Mouse (Mus musculus): ENCODE results near the gene Rhbdf2. TPM values are rescaled to one million over a fixed set of nuclear protein-coding genes. Genes with fewer than 3 reads are reported as not detected.
"Not testable (repeated sequence)": the region's sequence is repeated elsewhere in the genome, so short reads cannot be mapped to it uniquely, and the experiment has no call there.

The Rhbdf2 gene
- total RNA-seq, 1 experiment from 2014 or later = 2.1 TPM

GRCm38 (mm10) chr11:116645446-116646110 is 18.8 kb upstream of the Rhbdf2 start:
- ATAC-seq (replicated peaks; ENCODE audit: low read depth, poor library complexity, severe bottlenecking) = no peak

- ATAC-seq (replicated peaks; ENCODE audit: low read depth, poor library complexity, severe bottlenecking) = no peak
Observed at GRCm38 (mm10) chr11:116644225-116645112, 17.6 kb upstream of the Rhbdf2 start.

- no peak for ATAC-seq (replicated peaks; ENCODE audit: low read depth, poor library complexity, severe bottlenecking)
Observed at GRCm38 (mm10) chr11:116643579-116644224, 16.9 kb upstream of the Rhbdf2 start.

GRCm38 (mm10) chr11:116642681-116643578 is 16.1 kb upstream of the Rhbdf2 start:
- peak; percentile 95 for ATAC-seq (replicated peaks; ENCODE audit: low read depth, poor library complexity, severe bottlenecking)

GRCm38 (mm10) chr11:116641731-116642130 is 14.9 kb upstream of the Rhbdf2 start:
- ATAC-seq (replicated peaks; ENCODE audit: low read depth, poor library complexity, severe bottlenecking) = no peak

- 0 out of 2 replicates have a peak, but pooled peaks have one; percentile 40 for ATAC-seq (replicated peaks; ENCODE audit: low read depth, poor library complexity, severe bottlenecking)
Observed at GRCm38 (mm10) chr11:116641168-116641567, 14.3 kb upstream of the Rhbdf2 start.

- not testable (repeated sequence) for ATAC-seq (replicated peaks; ENCODE audit: low read depth, poor library complexity, severe bottlenecking)
Observed at GRCm38 (mm10) chr11:116636607-116637006, 9.8 kb upstream of the Rhbdf2 start.

GRCm38 (mm10) chr11:116632962-116633361 is 6.1 kb upstream of the Rhbdf2 start:
- ATAC-seq (replicated peaks; ENCODE audit: low read depth, poor library complexity, severe bottlenecking) = no peak

- ATAC-seq (replicated peaks; ENCODE audit: low read depth, poor library complexity, severe bottlenecking) = no peak
Observed at GRCm38 (mm10) chr11:116630171-116630965, 3.5 kb upstream of the Rhbdf2 start.

GRCm38 (mm10) chr11:116629472-116629871 is 2.7 kb upstream of the Rhbdf2 start:
- ATAC-seq (replicated peaks; ENCODE audit: low read depth, poor library complexity, severe bottlenecking) = no peak

GRCm38 (mm10) chr11:116628712-116629111 is 1.9 kb upstream of the Rhbdf2 start:
- peak; percentile 69 for ATAC-seq (replicated peaks; ENCODE audit: low read depth, poor library complexity, severe bottlenecking)

- ATAC-seq (replicated peaks; ENCODE audit: low read depth, poor library complexity, severe bottlenecking) = no peak
Observed at GRCm38 (mm10) chr11:116627072-116628020, 527 bp upstream of the Rhbdf2 start.

GRCm38 (mm10) chr11:116625081-116626000 is 1.5 kb downstream of the Rhbdf2 start:
- ATAC-seq (replicated peaks; ENCODE audit: low read depth, poor library complexity, severe bottlenecking) = no peak

- peak; percentile 71 for ATAC-seq (replicated peaks; ENCODE audit: low read depth, poor library complexity, severe bottlenecking)
Observed at GRCm38 (mm10) chr11:116624131-116624832, 2.5 kb downstream of the Rhbdf2 start.

GRCm38 (mm10) chr11:116623281-116624124 is 3.3 kb downstream of the Rhbdf2 start:
- no peak; the same call in 1 of the 2 replicates for ATAC-seq (replicated peaks; ENCODE audit: low read depth, poor library complexity, severe bottlenecking)
